Mouse (Mus musculus) telencephalon, adult 2 months (tissue): ENCODE measurements at regions not wholly inside any gene's neighbourhood (a gene's known extent, or its start where the extent isn't known, plus 50 kb on each side); places are given as distances from the start of the nearest gene placed in this dataset.

Experiments
- DNase-seq: peaks from one replicate; pipeline ENCODE4 v3.0.0-alpha.2; 2011; ENCODE audit warnings: low read depth, low spot score

- DNase-seq = no peak
These were observed 110.6 kb upstream of the Gm28710 start for GRCm38 (mm10) chr5:16681055-16681454.

DNA sequence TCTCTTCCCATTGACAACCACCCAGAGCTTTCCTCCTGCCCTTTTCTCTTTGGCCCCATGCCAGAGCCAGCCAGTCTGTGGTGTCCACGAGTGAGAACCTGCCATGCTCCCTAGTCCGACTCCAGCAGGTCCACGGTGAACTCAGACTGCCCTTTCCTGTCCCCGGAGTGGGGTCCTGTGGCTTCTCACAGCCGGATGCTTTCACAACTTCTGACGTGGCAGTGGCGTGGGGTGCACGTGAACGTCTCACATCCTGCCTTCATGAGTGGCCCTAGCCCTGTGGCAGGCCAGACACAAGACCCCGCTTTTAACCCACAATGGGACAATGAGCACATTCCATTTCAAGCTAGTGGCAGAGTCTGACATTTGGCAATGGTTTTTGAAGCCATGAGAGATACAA is 107.5 kb upstream of the Gm28710 start:
- no peak for DNase-seq

- no peak for DNase-seq
These were observed 92.3 kb upstream of the Gm28710 start for GRCm38 (mm10) chr5:16699260-16699659.

GRCm38 (mm10) chr5:16700546-16700945 is 91.1 kb upstream of the Gm28710 start:
- DNase-seq = no peak

GRCm38 (mm10) chr5:16702675-16703074 is 88.9 kb upstream of the Gm28710 start:
- no peak for DNase-seq

DNA sequence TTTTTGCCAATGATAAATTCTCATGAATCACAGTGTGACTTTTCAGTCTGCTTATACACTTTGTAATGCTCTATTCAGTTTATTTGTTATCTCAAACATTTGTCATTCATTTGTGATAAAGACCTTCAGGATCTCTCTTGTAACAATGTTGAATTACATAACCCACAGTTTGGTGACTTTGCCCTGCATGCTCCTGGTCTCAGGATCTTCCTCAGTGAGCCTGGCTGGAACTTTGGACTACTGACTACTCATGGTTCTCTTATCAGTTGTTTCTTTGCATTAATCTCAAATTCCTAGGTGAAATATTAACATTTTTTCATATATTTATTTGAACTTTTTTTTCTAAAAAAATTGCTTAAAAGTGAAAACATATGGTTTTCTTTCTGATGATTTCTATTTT is 75.7 kb upstream of the Gm28710 start:
- DNase-seq = no peak

DNA sequence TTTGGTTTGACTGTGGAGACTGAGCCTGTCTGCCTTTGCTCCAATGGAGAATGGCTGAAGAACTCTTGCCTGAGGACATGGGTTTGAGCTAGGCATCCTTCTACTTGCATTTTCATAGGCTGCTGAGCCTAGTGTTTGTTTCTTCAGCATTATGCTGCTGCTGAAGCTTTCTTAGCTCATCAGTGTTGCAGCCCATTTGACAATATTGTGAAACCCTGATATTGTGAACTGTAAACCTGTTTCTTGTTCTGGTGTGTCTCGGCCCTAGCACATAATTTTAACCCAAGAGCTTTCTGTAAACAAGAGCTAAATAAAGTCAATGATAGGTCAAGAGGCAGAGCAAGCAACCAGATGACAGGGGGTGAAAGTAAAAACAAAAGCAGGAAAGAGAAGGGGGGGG is 75.2 kb upstream of the Gm28710 start:
- DNase-seq = no peak

GRCm38 (mm10) chr5:16724820-16725219 is 66.8 kb upstream of the Gm28710 start:
- peak; percentile 15 for DNase-seq
